14 mouse cellular contexts compared by ENCODE assay signal in the genomic region with DNA sequence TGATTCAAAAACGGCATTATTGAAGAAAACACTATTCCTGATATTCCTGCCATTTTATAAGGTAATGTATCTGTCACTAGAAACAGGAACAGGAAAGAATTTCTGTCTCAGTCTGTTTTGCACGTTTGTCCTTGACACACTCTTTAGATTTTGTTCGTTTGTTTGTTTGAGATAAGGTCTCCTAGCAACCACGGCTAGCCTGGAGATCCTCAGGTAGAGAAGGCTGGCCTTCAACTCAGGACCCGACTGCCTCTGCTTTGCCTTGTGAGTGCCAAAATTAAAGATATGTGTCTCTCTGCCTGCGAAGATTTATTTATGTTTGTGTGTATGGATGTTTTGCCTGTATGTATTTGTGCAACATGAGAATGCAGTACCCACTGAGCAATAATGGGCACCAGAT. TPM values are rescaled to one million over a fixed set of nuclear protein-coding genes. Genes with fewer than 3 reads are reported as not detected.
DNase-seq lines count a peak whose midpoint lies in the region; ATAC-seq lines count a peak whose summit lies in the region.
"Had no signal": no experiment of that assay in that cellular context is flagged by ENCODE, and none has a peak within 500 bp of the region (broad histone marks: within the 10 kb centered on the region; RNA-seq: fewer than 3 reads in every experiment).

No protein-coding gene starts in this region.

- 0 out of 2 replicates have a peak, but pooled peaks have one; percentile 35 for ATAC-seq in heart, embryonic 15.5 days (replicated peaks; ENCODE audit: insufficient number of reproducible peaks, insufficient read depth, low FRiP score, low read depth)
- ATAC-seq in intestine, embryonic 15.5 days: peak; percentile 84

- WGBS in heart, embryonic 15.5 days: 22% methylated on average over 6 of the region's 6 CpGs
- 35% methylated on average over 6 of the region's 6 CpGs for WGBS in intestine, embryonic 15.5 days

- DNase-seq in heart, adult 9 months (ENCODE audit: low spot score in 2 of 2): no peak
- peak; percentile 51 for DNase-seq in R1 (ENCODE audit: low read depth, low spot score)
- peak; percentile 54 for DNase-seq in naive thymus-derived CD4-positive, alpha-beta T cell, adult 2 months (ENCODE audit: low read depth)
- no peak for DNase-seq in kidney, postnatal 25 days
- DNase-seq in cerebellum, postnatal 10 days: no peak
- DNase-seq in thymus, postnatal 10 days (ENCODE audit: low spot score in 2 of 2): no peak
- DNase-seq: cerebellum, postnatal 25 days; gastrocnemius, adult 2 months; kidney, postnatal 14 days had no signal

- H3K9me3 ChIP-seq in heart, embryonic 15.5 days (replicated peaks): no peaks in the 10 kb centered on the region
- no peaks in the 10 kb centered on the region for H3K9me3 ChIP-seq in intestine, embryonic 15.5 days
- H3K9me3 ChIP-seq: hindbrain, embryonic 13.5 days had no signal

- 0 out of 2 replicates have a peak, but pooled peaks cover 3% of the 10 kb centered on the region for H3K4me1 ChIP-seq in heart, embryonic 15.5 days (replicated peaks)
- H3K4me1 ChIP-seq in intestine, embryonic 15.5 days (replicated peaks): 0 out of 2 replicates have a peak, but pooled peaks cover 2% of the 10 kb centered on the region
- H3K4me1 ChIP-seq: hindbrain, embryonic 13.5 days had no signal

- H3K4me3 ChIP-seq in heart, embryonic 15.5 days: no peak overlapping the region
- no peak overlapping the region for H3K4me3 ChIP-seq in intestine, embryonic 15.5 days (replicated peaks)
- H3K4me3 ChIP-seq: gastrocnemius, adult 2 months; hindbrain, embryonic 13.5 days; myocyte had no signal

- H3K36me3 ChIP-seq in heart, embryonic 15.5 days: 0 out of 2 replicates have a peak, but pooled peaks cover 5% of the 10 kb centered on the region
- H3K36me3 ChIP-seq in intestine, embryonic 15.5 days: no peaks in the 10 kb centered on the region

- H3K27ac ChIP-seq in heart, embryonic 15.5 days: no peak overlapping the region
- H3K27ac ChIP-seq in intestine, embryonic 15.5 days: no peak overlapping the region
- H3K27ac ChIP-seq: gastrocnemius, adult 2 months; hindbrain, embryonic 13.5 days; macrophage had no signal

- no peak overlapping the region for H3K9ac ChIP-seq in heart, embryonic 15.5 days
- H3K9ac ChIP-seq in intestine, embryonic 15.5 days: no peak overlapping the region
- H3K9ac ChIP-seq: hindbrain, embryonic 13.5 days had no signal

- no peaks in the 10 kb centered on the region for H3K27me3 ChIP-seq in heart, embryonic 15.5 days
- H3K27me3 ChIP-seq in intestine, embryonic 15.5 days (replicated peaks): no peaks in the 10 kb centered on the region
- H3K27me3 ChIP-seq: hindbrain, embryonic 13.5 days had no signal

- H3K4me2 ChIP-seq in heart, embryonic 15.5 days: no peak overlapping the region
- no peak overlapping the region for H3K4me2 ChIP-seq in intestine, embryonic 15.5 days (replicated peaks)
- H3K4me2 ChIP-seq: hindbrain, embryonic 13.5 days had no signal

RNA-seq across cellular contexts. Expression of gene Coch, which starts 48.7 kb away (rescaled TPM):
- polyA plus RNA-seq in heart, embryonic 15.5 days (2015; fragmentation: Nextera tagmentation; extraction: Ambion mirVana): 1.4 and 1.6 TPM in 2 replicates
- polyA plus RNA-seq in intestine, embryonic 15.5 days (2015; fragmentation: Nextera tagmentation; extraction: Ambion mirVana): 0.89 and 0.93 TPM in 2 replicates
- polyA plus RNA-seq: macrophage had no signal

RNA-seq across cellular contexts. Expression of gene Ap4s1, which starts 49.0 kb away (rescaled TPM):
- 32.7 and 37.5 TPM in 2 replicates for polyA plus RNA-seq in heart, embryonic 15.5 days (2015; fragmentation: Nextera tagmentation; extraction: Ambion mirVana)
- 26.9 and 28.0 TPM in 2 replicates for polyA plus RNA-seq in intestine, embryonic 15.5 days (2015; fragmentation: Nextera tagmentation; extraction: Ambion mirVana)

RNA-seq across cellular contexts. Expression of gene Strn3, which starts 49.8 kb away (rescaled TPM):
- 34.9 and 38.4 TPM in 2 replicates for polyA plus RNA-seq in heart, embryonic 15.5 days (2015; fragmentation: Nextera tagmentation; extraction: Ambion mirVana)
- 32.8 TPM in 2 replicates for polyA plus RNA-seq in intestine, embryonic 15.5 days (2015; fragmentation: Nextera tagmentation; extraction: Ambion mirVana)

Comparison
In these comparisons a context has a peak if more than half of its experiments do, and no peak if none do; other contexts are left out.
1. DNase-seq: peak in R1 (single experiment) and naive thymus-derived CD4-positive, alpha-beta T cell, adult 2 months (single experiment); none in heart, adult 9 months (0 of 2), kidney, postnatal 25 days (0 of 2), cerebellum, postnatal 10 days (0 of 2) and thymus, postnatal 10 days (0 of 2).